Mouse (Mus musculus): Measurements from ENCODE around the gene Crebrf. TPM values are rescaled to one million over a fixed set of nuclear protein-coding genes. Genes with fewer than 3 reads are reported as not detected.
A peak's percentile ranks its signal among the peaks of the same experiment; 100 is the strongest.

Gene Crebrf
- polyA plus RNA-seq, 1 experiment from 2014 or later, result 10.6 TPM

DNA sequence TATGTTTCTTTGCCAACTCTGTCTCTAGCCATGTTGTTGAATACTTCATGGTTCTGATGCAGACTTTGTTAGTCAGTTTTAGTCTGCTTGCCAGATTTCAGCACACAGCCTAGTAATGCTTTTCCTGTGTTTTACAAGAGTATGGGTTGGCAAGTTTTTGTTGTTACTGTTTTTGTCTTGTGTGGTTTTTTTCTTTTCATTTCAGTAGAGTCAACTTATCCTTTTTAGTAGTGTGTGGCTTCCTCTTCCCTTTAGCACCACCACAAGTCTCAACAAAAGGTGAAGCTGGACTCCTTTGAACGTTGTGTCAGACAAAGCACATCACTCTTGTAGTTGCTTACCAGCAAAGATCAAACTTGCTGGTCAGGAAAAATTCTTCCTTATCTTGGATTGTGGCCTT is 36.8 kb downstream of the Crebrf start:
- no peak overlapping the region for H3K4me3 ChIP-seq (ENCODE audit: low read length)
- no peaks in the 10 kb centered on the region for H3K27me3 ChIP-seq (replicated peaks; ENCODE audit: control insufficient read depth, insufficient read depth, low read length)
- H3K4me1 ChIP-seq (ENCODE audit: control insufficient read depth, insufficient read depth, low read depth, low read length), result no peaks in the 10 kb centered on the region
- no peak overlapping the region for H3K27ac ChIP-seq (ENCODE audit: low read depth, low read length)
- WGBS, result 81% methylated on average over 1 of the region's 1 CpGs
- no peak overlapping the region for H3K9ac ChIP-seq (ENCODE audit: low read depth, low read length)
- H3K9me3 ChIP-seq (ENCODE audit: control insufficient read depth, low read length), result no peaks in the 10 kb centered on the region
- H3K4me2 ChIP-seq (ENCODE audit: low read length), result no peak overlapping the region
- ATAC-seq, result no peak
- no peaks in the 10 kb centered on the region for H3K36me3 ChIP-seq (ENCODE audit: control insufficient read depth, insufficient read depth, low read length)

DNA sequence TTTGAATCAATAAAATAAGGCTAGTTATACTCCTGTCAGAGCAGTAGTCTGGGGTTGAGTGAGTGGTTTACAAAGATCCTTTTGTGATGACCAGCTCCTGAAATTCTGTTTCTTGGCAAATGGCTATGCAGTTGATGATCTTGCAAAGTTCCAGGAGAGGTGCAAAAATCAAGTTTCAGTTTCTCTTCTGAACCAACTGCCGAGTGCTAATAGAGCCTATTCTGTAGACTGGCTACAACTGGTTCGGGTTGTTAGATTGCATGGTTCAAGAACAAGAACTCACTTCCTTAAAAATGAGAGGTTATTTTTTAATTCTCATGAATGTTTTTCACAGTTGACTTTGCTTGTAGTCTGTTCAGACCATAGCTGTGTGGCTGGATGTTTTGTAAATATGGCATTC is 38.0 kb downstream of the Crebrf start:
- no peak overlapping the region for H3K27ac ChIP-seq (ENCODE audit: low read depth, low read length)
- H3K4me2 ChIP-seq (ENCODE audit: low read length), result no peak overlapping the region
- WGBS, result 96% methylated on average over 2 of the region's 2 CpGs
- H3K36me3 ChIP-seq (ENCODE audit: control insufficient read depth, insufficient read depth, low read length), result 0 out of 2 replicates have a peak, but pooled peaks cover 2% of the 10 kb centered on the region
- no peak overlapping the region for H3K9ac ChIP-seq (ENCODE audit: low read depth, low read length)
- no peak for ATAC-seq
- H3K4me3 ChIP-seq (ENCODE audit: low read length), result no peak overlapping the region
- no peaks in the 10 kb centered on the region for H3K9me3 ChIP-seq (ENCODE audit: control insufficient read depth, low read length)
- no peaks in the 10 kb centered on the region for H3K27me3 ChIP-seq (replicated peaks; ENCODE audit: control insufficient read depth, insufficient read depth, low read length)
- H3K4me1 ChIP-seq (ENCODE audit: control insufficient read depth, insufficient read depth, low read depth, low read length), result no peaks in the 10 kb centered on the region

DNA sequence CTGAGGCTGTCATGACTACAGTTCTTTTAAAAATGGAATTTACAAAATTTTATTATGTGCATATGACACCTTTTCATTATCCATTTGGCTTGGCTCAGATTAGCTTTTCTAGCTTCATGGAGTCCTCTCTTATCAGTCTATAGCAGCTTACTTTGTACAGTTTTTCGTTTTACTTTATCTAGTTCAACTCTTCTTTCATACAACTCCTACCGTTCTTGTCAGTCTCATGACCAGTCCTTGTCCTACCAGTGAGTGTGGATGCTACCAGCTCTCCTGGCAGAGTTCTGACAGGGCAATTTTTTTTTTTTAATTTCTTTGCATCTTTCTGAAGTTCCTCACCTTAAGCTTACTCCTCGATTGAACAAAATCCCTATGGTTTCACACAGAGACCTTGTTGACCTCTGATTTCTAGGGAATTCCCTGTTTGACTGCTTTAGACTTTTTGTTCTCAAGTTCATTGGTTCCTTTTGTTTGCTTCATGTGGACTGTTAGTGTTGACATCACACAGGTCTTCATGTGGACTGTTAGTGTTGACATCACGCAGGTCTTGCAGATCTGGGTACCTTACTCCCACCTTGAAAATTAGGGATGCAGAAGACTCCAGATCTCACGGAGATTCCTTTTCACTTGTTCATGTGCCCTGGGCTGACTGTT is 51.8 kb downstream of the Crebrf start:
- Histone ChIP-seq H3K27ac (ENCODE audit: low read depth, low read length) (no peak overlapping the region), H3K4me2 (ENCODE audit: low read length) (no peak overlapping the region), H3K4me3 (ENCODE audit: low read length) (no peak overlapping the region), H3K9me3 (ENCODE audit: control insufficient read depth, low read length) (no peaks in the 10 kb centered on the region), H3K9ac (ENCODE audit: low read depth, low read length) (no peak overlapping the region), H3K4me1 (ENCODE audit: control insufficient read depth, insufficient read depth, low read depth, low read length) (no peaks in the 10 kb centered on the region), H3K36me3 (ENCODE audit: control insufficient read depth, insufficient read depth, low read length) (peaks cover 6% of the 10 kb centered on the region), H3K27me3 (replicated peaks; ENCODE audit: control insufficient read depth, insufficient read depth, low read length) (no peaks in the 10 kb centered on the region)
- WGBS, result 93% methylated on average over 5 of the region's 5 CpGs
- ATAC-seq, result no peak

DNA sequence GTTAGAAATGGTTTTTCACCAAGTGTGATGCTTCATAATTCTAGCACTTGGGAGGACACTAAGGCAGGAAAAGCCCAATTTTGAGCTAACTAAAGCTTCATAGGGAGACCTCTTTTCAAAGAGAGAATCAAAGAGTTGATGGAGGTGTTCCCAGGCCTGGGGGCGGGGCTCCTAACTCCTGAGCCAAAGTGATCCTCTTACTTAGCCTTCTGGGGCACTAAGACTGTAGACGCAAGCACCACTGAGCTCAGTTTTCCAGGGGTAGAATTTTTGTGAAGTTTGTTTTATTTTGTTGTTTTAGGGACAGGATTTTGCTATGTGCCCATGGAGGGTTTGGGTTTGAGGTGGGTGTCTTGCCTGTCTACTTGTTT is 52.3 kb downstream of the Crebrf start:
- H3K4me1 ChIP-seq (ENCODE audit: control insufficient read depth, insufficient read depth, low read depth, low read length), result no peaks in the 10 kb centered on the region
- no peak overlapping the region for H3K9ac ChIP-seq (ENCODE audit: low read depth, low read length)
- H3K27me3 ChIP-seq (replicated peaks; ENCODE audit: control insufficient read depth, insufficient read depth, low read length), result no peaks in the 10 kb centered on the region
- no peak overlapping the region for H3K27ac ChIP-seq (ENCODE audit: low read depth, low read length)
- no peaks in the 10 kb centered on the region for H3K9me3 ChIP-seq (ENCODE audit: control insufficient read depth, low read length)
- peaks cover 4% of the 10 kb centered on the region; the same call in 1 of the 2 replicates for H3K36me3 ChIP-seq (ENCODE audit: control insufficient read depth, insufficient read depth, low read length)
- no peak overlapping the region for H3K4me3 ChIP-seq (ENCODE audit: low read length)
- WGBS, result 81% methylated on average over 2 of the region's 2 CpGs
- H3K4me2 ChIP-seq (ENCODE audit: low read length), result no peak overlapping the region
- no peak for ATAC-seq

DNA sequence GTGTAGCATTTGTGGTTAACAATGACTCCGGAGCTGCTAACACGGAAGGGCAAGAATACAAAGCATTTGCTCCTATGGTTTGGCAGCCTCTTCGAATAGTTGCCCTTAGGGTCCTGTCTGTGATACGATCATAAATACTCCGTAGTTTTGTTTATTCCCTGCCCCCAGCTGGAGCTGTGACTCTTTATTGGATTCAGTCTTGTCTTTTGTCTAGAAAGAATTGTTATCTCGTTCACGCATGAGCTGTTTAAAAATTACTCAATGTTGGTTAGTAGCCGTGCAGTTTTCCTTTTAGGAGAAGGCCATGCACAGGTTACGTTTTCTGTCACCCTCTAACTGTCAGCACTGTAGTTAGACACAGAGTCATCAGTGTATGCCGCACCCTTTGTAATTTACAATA is 60.8 kb downstream of the Crebrf start:
- Histone ChIP-seq H3K36me3 (ENCODE audit: control insufficient read depth, insufficient read depth, low read length) (no peaks in the 10 kb centered on the region), H3K27me3 (replicated peaks; ENCODE audit: control insufficient read depth, insufficient read depth, low read length) (no peaks in the 10 kb centered on the region), H3K4me2 (ENCODE audit: low read length) (no peak overlapping the region), H3K9me3 (ENCODE audit: control insufficient read depth, low read length) (no peaks in the 10 kb centered on the region), H3K4me3 (ENCODE audit: low read length) (no peak overlapping the region), H3K27ac (ENCODE audit: low read depth, low read length) (no peak overlapping the region), H3K9ac (ENCODE audit: low read depth, low read length) (no peak overlapping the region), H3K4me1 (ENCODE audit: control insufficient read depth, insufficient read depth, low read depth, low read length) (no peaks in the 10 kb centered on the region)
- 25% methylated on average over 10 of the region's 10 CpGs for WGBS
- ATAC-seq, result no peak

DNA sequence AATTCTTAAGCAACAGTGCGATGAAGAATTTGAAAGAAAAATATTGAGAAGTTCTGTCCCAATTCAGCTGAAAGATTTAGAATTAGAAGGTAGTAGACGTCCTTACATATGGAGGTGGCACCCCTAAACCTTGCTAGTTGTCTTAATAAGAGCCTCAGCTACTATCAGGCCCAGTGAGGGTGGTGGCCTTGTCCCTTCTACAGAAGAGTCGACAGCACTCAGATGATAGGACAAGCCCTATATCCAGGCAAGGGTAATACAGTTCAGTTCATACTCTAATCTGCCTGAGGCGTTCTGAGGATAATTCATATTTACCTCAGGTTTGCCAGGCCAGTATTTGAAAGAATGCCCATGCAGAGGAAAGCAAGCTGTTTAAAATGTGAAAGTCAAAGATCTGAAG is 62.6 kb downstream of the Crebrf start:
- no peaks in the 10 kb centered on the region for H3K27me3 ChIP-seq (replicated peaks; ENCODE audit: control insufficient read depth, insufficient read depth, low read length)
- no peaks in the 10 kb centered on the region for H3K9me3 ChIP-seq (ENCODE audit: control insufficient read depth, low read length)
- no peaks in the 10 kb centered on the region for H3K36me3 ChIP-seq (ENCODE audit: control insufficient read depth, insufficient read depth, low read length)
- ATAC-seq, result no peak
- peaks cover 8% of the 10 kb centered on the region for H3K4me1 ChIP-seq (ENCODE audit: control insufficient read depth, insufficient read depth, low read depth, low read length)
- no peak overlapping the region for H3K4me3 ChIP-seq (ENCODE audit: low read length)
- H3K4me2 ChIP-seq (ENCODE audit: low read length), result no peak overlapping the region
- no peak overlapping the region for H3K27ac ChIP-seq (ENCODE audit: low read depth, low read length)
- 91% methylated on average over 4 of the region's 4 CpGs for WGBS
- no peak overlapping the region for H3K9ac ChIP-seq (ENCODE audit: low read depth, low read length)

DNA sequence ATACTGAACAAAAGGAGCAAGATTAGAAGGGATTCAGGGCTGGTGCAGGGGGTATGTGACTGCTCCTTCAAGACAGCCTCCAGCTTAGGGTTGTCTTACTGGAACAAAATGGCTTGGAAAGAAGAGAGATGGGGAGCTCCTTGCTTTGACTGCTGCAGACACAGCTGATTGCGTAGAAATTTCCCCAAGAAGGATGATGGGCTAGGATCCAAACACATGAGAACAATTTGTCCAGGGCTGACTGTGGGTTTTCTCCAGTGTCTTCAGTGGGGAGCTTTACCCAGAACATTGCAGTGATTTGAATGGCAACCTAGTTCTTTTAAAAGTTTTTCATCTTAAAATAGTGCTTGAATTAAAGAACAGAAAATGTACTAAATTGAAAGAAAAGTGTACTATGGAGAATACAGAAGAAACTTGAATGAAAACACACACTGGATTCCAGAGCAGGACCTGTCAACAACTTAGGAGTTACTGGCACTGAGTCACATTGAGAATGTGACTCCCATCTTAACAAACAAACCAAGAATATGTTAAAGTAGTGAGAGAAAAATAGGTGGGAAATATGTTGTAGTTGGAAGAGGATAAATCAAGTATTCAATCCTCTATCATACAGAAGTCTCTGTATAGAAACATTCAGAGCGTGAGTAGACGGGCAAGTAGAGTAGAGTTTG is 63.1 kb downstream of the Crebrf start:
- H3K4me2 ChIP-seq (ENCODE audit: low read length), result no peak overlapping the region

DNA sequence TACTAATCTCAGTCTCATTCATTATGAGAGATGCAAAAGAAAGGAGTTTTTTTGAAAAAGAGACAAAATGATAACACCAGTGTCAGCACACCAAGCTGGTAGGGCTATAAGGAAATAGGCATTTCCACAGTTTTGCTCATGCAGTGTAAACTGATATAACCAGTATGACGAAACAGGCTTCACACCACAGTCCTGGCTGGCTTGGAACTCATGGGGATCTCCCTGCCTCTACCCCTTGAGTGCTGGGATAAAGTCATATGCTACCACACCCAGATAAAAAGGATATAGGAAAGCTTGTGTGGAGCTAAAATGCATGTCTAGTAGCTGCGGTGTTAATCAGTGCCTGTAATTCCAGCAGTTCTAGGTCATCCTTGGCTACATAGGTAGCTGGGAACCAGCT is 64.0 kb downstream of the Crebrf start:
- Histone ChIP-seq H3K9me3 (ENCODE audit: control insufficient read depth, low read length) (no peaks in the 10 kb centered on the region), H3K4me3 (ENCODE audit: low read length) (no peak overlapping the region), H3K27ac (ENCODE audit: low read depth, low read length) (no peak overlapping the region), H3K4me1 (ENCODE audit: control insufficient read depth, insufficient read depth, low read depth, low read length) (peaks cover 8% of the 10 kb centered on the region), H3K36me3 (ENCODE audit: control insufficient read depth, insufficient read depth, low read length) (no peaks in the 10 kb centered on the region; the same call in 1 of the 2 replicates), H3K27me3 (replicated peaks; ENCODE audit: control insufficient read depth, insufficient read depth, low read length) (no peaks in the 10 kb centered on the region), H3K9ac (ENCODE audit: low read depth, low read length) (no peak overlapping the region), H3K4me2 (ENCODE audit: low read length) (no peak overlapping the region)
- no peak for ATAC-seq
- WGBS, result 89% methylated on average over 2 of the region's 2 CpGs

More for the DNA sequence above, 63.1 kb downstream of the Crebrf start:
- Histone ChIP-seq H3K9ac (ENCODE audit: low read depth, low read length) (no peak overlapping the region), H3K36me3 (ENCODE audit: control insufficient read depth, insufficient read depth, low read length) (no peaks in the 10 kb centered on the region; the same call in 1 of the 2 replicates), H3K27me3 (replicated peaks; ENCODE audit: control insufficient read depth, insufficient read depth, low read length) (no peaks in the 10 kb centered on the region), H3K4me3 (ENCODE audit: low read length) (no peak overlapping the region), H3K4me1 (ENCODE audit: control insufficient read depth, insufficient read depth, low read depth, low read length) (peaks cover 8% of the 10 kb centered on the region), H3K9me3 (ENCODE audit: control insufficient read depth, low read length) (no peaks in the 10 kb centered on the region), H3K27ac (ENCODE audit: low read depth, low read length) (no peak overlapping the region)
- ATAC-seq, result no peak
- WGBS, result 94% methylated on average over 3 of the region's 3 CpGs

DNA sequence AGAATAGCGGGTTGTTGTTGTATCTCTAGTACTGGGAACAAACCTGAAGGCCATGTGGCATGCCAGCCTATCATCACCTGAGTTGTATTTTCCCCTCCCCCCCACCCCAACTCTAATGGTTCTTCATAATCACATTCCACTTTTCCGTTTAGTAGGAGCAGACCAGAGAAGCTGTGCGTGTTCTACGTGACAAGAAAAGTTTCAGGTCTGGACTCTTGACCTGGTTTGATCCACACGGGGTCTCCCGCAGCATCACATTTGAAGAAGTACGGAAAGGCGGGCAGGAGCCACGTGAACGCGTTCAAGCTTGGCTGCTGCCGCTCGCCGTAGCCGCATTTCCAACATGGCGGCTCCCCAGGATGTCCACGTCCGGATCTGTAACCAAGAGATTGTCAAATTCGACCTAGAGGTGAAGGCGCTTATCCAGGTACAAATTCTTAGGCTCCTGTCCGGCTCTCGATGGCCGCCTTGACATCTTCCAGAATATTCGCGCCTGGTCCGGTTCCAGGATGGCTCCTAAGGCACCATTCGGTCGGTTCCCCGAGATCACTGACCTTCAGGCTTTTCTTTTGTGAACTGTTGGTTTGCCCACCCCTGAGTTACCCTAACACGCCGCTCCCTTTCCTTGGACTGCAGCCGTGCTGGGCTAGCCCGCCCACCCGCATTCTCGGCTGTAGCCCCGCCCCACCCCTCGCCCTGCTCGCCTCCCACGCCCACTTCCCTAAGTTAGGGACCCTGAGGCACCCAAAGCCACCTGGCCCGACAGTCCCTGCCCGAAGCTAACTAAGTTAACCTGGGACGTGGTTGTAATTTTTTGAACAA is 65.5 kb downstream of the Crebrf start, which contains the start of gene Bnip1:
Gene Bnip1 (plus strand): TSS at position 317 of the 822 bp plus-strand sequence.
- H3K27me3 ChIP-seq (replicated peaks; ENCODE audit: control insufficient read depth, insufficient read depth, low read length), result no peaks in the 10 kb centered on the region
- no peaks in the 10 kb centered on the region for H3K9me3 ChIP-seq (ENCODE audit: control insufficient read depth, low read length)
- peak within 1 kb of the TSS; percentile 81 for H3K4me3 ChIP-seq (ENCODE audit: low read length)
- ATAC-seq, result peak; percentile 83
- WGBS, result under 1% methylated on average over 42 of the region's 42 CpGs
- peaks cover 8% of the 10 kb centered on the region for H3K4me1 ChIP-seq (ENCODE audit: control insufficient read depth, insufficient read depth, low read depth, low read length)
- peaks cover 4% of the 10 kb centered on the region; the same call in 1 of the 2 replicates for H3K36me3 ChIP-seq (ENCODE audit: control insufficient read depth, insufficient read depth, low read length)
- H3K9ac ChIP-seq (ENCODE audit: low read depth, low read length), result peak within 1 kb of the TSS; percentile 88
- H3K27ac ChIP-seq (ENCODE audit: low read depth, low read length), result peak within 1 kb of the TSS; percentile 74
- peak within 1 kb of the TSS; percentile 91 for H3K4me2 ChIP-seq (ENCODE audit: low read length)
